Mouse (Mus musculus) WW6 (cell line): ENCODE measurements around the gene Kalrn.

Source experiments
- DNase-seq: peaks from one replicate; pipeline ENCODE4 v3.0.0-alpha.2; 2013; ENCODE audit warnings: low read depth, low spot score

The Kalrn gene

GRCm38 (mm10) chr16:33939636-33940035 lies 633.7 kb downstream of the Kalrn start:
- no peak for DNase-seq

GRCm38 (mm10) chr16:33939133-33939531 lies 634.2 kb downstream of the Kalrn start:
- DNase-seq, result no peak

GRCm38 (mm10) chr16:33938311-33939132 lies 634.8 kb downstream of the Kalrn start:
- DNase-seq, result no peak

GRCm38 (mm10) chr16:33937567-33937966 lies 635.8 kb downstream of the Kalrn start:
- DNase-seq, result no peak

GRCm38 (mm10) chr16:33936885-33937284 lies 636.4 kb downstream of the Kalrn start:
- no peak for DNase-seq

GRCm38 (mm10) chr16:33935407-33935785 lies 637.9 kb downstream of the Kalrn start:
- no peak for DNase-seq

GRCm38 (mm10) chr16:33934701-33935406 lies 638.5 kb downstream of the Kalrn start:
- no peak for DNase-seq

- DNase-seq, result no peak
Observed at GRCm38 (mm10) chr16:33933411-33933810, 639.9 kb downstream of the Kalrn start.

GRCm38 (mm10) chr16:33932126-33932525 lies 641.2 kb downstream of the Kalrn start:
- no peak for DNase-seq

GRCm38 (mm10) chr16:33931682-33932081 lies 641.6 kb downstream of the Kalrn start:
- no peak for DNase-seq

- no peak for DNase-seq
Observed at GRCm38 (mm10) chr16:33930785-33931184, 642.5 kb downstream of the Kalrn start.

GRCm38 (mm10) chr16:33928788-33929462 lies 644.4 kb downstream of the Kalrn start:
- DNase-seq, result no peak

GRCm38 (mm10) chr16:33927263-33927824 lies 646.0 kb downstream of the Kalrn start:
- DNase-seq, result no peak

GRCm38 (mm10) chr16:33923758-33924157 lies 649.6 kb downstream of the Kalrn start:
- no peak for DNase-seq

GRCm38 (mm10) chr16:33923001-33923316 lies 650.4 kb downstream of the Kalrn start:
- DNase-seq, result no peak

- no peak for DNase-seq
Observed at GRCm38 (mm10) chr16:33922111-33923000, 651.0 kb downstream of the Kalrn start.

- DNase-seq, result no peak
Observed at GRCm38 (mm10) chr16:33921514-33921913, 651.8 kb downstream of the Kalrn start.
